Mouse (Mus musculus) C2C12 (cell line): ENCODE measurements around the gene Inpp5b.

Source experiments
- CEBPB ChIP-seq: IDR thresholded peaks from one replicate; pipeline ENCODE4 v1.6.1; 2011; ENCODE audit warnings: low read depth, mild to moderate bottlenecking, control low read depth, moderate library complexity
- CTCF ChIP-seq: IDR thresholded peaks from one replicate; pipeline ENCODE4 v1.5.1; 2011; ENCODE audit not compliant: control insufficient read depth, insufficient read depth, insufficient read length
- FOSL1 ChIP-seq: IDR thresholded peaks from one replicate; pipeline ENCODE4 v1.8.0; 2011; ENCODE audit warnings: mild to moderate bottlenecking, low read length; ENCODE audit not compliant: poor library complexity, insufficient read depth, severe bottlenecking
- MAX ChIP-seq: IDR thresholded peaks from one replicate; pipeline ENCODE4 v1.6.1; 2011; ENCODE audit warnings: mild to moderate bottlenecking, control low read depth
- MYOD1 ChIP-seq: IDR thresholded peaks from one replicate; pipeline ENCODE4 v1.6.1; 2011; ENCODE audit warnings: low read depth; ENCODE audit not compliant: control insufficient read depth, insufficient read length
- MYOG ChIP-seq: IDR thresholded peaks from one replicate; pipeline ENCODE4 v1.6.1; 2011; ENCODE audit not compliant: control insufficient read depth, insufficient read length; ENCODE audit errors: extremely low read depth
- USF1 ChIP-seq: IDR thresholded peaks from one replicate; pipeline ENCODE4 v1.6.1; 2011; ENCODE audit warnings: low read depth, mild to moderate bottlenecking, control low read depth, moderate library complexity

GRCm38 (mm10) chr4:124719101-124719500 lies 22.5 kb upstream of the Inpp5b start:
- no peak for TF ChIP-seq USF1
- TF ChIP-seq CTCF: no peak
- TF ChIP-seq MAX: no peak
- no peak for TF ChIP-seq MYOD1
- TF ChIP-seq MYOG: no peak
- TF ChIP-seq FOSL1: no peak
- no peak for TF ChIP-seq CEBPB
